13 mouse cellular contexts compared by ENCODE assay signal in genomic region chr9:65568787-65569186, GRCm38 (mm10). TPM values are rescaled to one million over a fixed set of nuclear protein-coding genes. Genes with fewer than 3 reads are reported as not detected.
A peak's percentile ranks its signal among the peaks of the same experiment; 100 is the strongest.
DNase-seq lines count a peak whose midpoint lies in the region; ATAC-seq lines count a peak whose summit lies in the region.
"Had no signal": no experiment of that assay in that cellular context is flagged by ENCODE, and none has a peak within 500 bp of the region (broad histone marks: within the 10 kb centered on the region; RNA-seq: fewer than 3 reads in every experiment).

No protein-coding gene starts in this region.

- no peaks in the 10 kb centered on the region for H3K9me3 ChIP-seq in limb, embryonic 13.5 days
- H3K9me3 ChIP-seq in limb, embryonic 10.5 days (replicated peaks), result no peaks in the 10 kb centered on the region
- H3K9me3 ChIP-seq in embryonic facial prominence, embryonic 14.5 days (ENCODE audit: control insufficient read depth, low read length), result no peaks in the 10 kb centered on the region
- no peaks in the 10 kb centered on the region for H3K9me3 ChIP-seq in liver, embryonic 16.5 days (replicated peaks; ENCODE audit: control insufficient read depth, low read length)
- no peaks in the 10 kb centered on the region for H3K9me3 ChIP-seq in stomach, embryonic 14.5 days (ENCODE audit: control insufficient read depth, low read depth, low read length)
- H3K9me3 ChIP-seq: embryonic facial prominence, embryonic 12.5 days had no signal

- H3K4me1 ChIP-seq in limb, embryonic 13.5 days, result peaks cover 17% of the 10 kb centered on the region
- no peaks in the 10 kb centered on the region for H3K4me1 ChIP-seq in limb, embryonic 10.5 days
- H3K4me1 ChIP-seq in embryonic facial prominence, embryonic 14.5 days (ENCODE audit: control insufficient read depth, insufficient read depth, low read length), result peaks cover 4% of the 10 kb centered on the region; the same call in 1 of the 2 replicates
- peaks cover 32% of the 10 kb centered on the region for H3K4me1 ChIP-seq in liver, embryonic 16.5 days (ENCODE audit: control insufficient read depth, low read depth, low read length)
- no peaks in the 10 kb centered on the region for H3K4me1 ChIP-seq in stomach, embryonic 14.5 days (ENCODE audit: control insufficient read depth, insufficient read depth, low read length)

- DNase-seq in limb, embryonic 10.5 days (ENCODE audit: low spot score), result no peak
- DNase-seq in embryonic facial prominence, embryonic 14.5 days (ENCODE audit: low spot score), result no peak
- no peak for DNase-seq in frontal cortex, postnatal 14 days (ENCODE audit: low spot score in 2 of 2)
- no peak for DNase-seq in MN1 (ENCODE audit: low spot score)
- DNase-seq: cerebellum, adult 18-20 months; forebrain, postnatal 0 days; left cerebral cortex, postnatal 4 days; right cerebral cortex, postnatal 14 days had no signal

- ATAC-seq in limb, embryonic 13.5 days (ENCODE audit: low FRiP score, low read depth), result no peak
- ATAC-seq in embryonic facial prominence, embryonic 14.5 days (ENCODE audit: low read depth), result no peak
- no peak for ATAC-seq in liver, embryonic 16.5 days (ENCODE audit: low read depth)
- no peak for ATAC-seq in stomach, embryonic 14.5 days (ENCODE audit: insufficient number of reproducible peaks, insufficient read depth, low FRiP score, low read depth)
- ATAC-seq: forebrain, postnatal 0 days had no signal

- H3K4me3 ChIP-seq in limb, embryonic 13.5 days, result no peak overlapping the region
- H3K4me3 ChIP-seq in limb, embryonic 10.5 days, result no peak overlapping the region
- H3K4me3 ChIP-seq in embryonic facial prominence, embryonic 14.5 days (ENCODE audit: low read depth, low read length), result no peak overlapping the region
- no peak overlapping the region for H3K4me3 ChIP-seq in liver, embryonic 16.5 days (ENCODE audit: low read depth, low read length)
- no peak overlapping the region for H3K4me3 ChIP-seq in stomach, embryonic 14.5 days (ENCODE audit: low read depth, low read length)
- H3K4me3 ChIP-seq: embryonic facial prominence, embryonic 12.5 days had no signal

- H3K27me3 ChIP-seq in limb, embryonic 13.5 days, result no peaks in the 10 kb centered on the region
- H3K27me3 ChIP-seq in limb, embryonic 10.5 days (ENCODE audit: low read depth, poor library complexity, severe bottlenecking), result no peaks in the 10 kb centered on the region
- no peaks in the 10 kb centered on the region for H3K27me3 ChIP-seq in embryonic facial prominence, embryonic 14.5 days (replicated peaks; ENCODE audit: control insufficient read depth, insufficient read depth, low read length)
- H3K27me3 ChIP-seq in liver, embryonic 16.5 days (ENCODE audit: control insufficient read depth, insufficient read depth, low read depth, low read length), result no peaks in the 10 kb centered on the region
- H3K27me3 ChIP-seq in stomach, embryonic 14.5 days (ENCODE audit: control insufficient read depth, insufficient read depth, low read length), result no peaks in the 10 kb centered on the region
- H3K27me3 ChIP-seq: embryonic facial prominence, embryonic 12.5 days had no signal

- H3K36me3 ChIP-seq in limb, embryonic 13.5 days, result peaks cover 50% of the 10 kb centered on the region
- H3K36me3 ChIP-seq in limb, embryonic 10.5 days, result peaks cover 77% of the 10 kb centered on the region
- peaks cover 22% of the 10 kb centered on the region for H3K36me3 ChIP-seq in embryonic facial prominence, embryonic 14.5 days (ENCODE audit: control insufficient read depth, insufficient read depth, low read length)
- peaks cover 63% of the 10 kb centered on the region for H3K36me3 ChIP-seq in liver, embryonic 16.5 days (ENCODE audit: control insufficient read depth, insufficient read depth)
- peaks cover 11% of the 10 kb centered on the region for H3K36me3 ChIP-seq in stomach, embryonic 14.5 days (ENCODE audit: control insufficient read depth, insufficient read depth, low read length)

- no peak overlapping the region for H3K4me2 ChIP-seq in limb, embryonic 13.5 days (replicated peaks)
- no peak overlapping the region for H3K4me2 ChIP-seq in embryonic facial prominence, embryonic 14.5 days (ENCODE audit: low read depth, low read length)
- H3K4me2 ChIP-seq in liver, embryonic 16.5 days (ENCODE audit: low read depth, low read length), result no peak overlapping the region
- H3K4me2 ChIP-seq in stomach, embryonic 14.5 days (replicated peaks; ENCODE audit: low read depth, low read length), result no peak overlapping the region
- H3K4me2 ChIP-seq: embryonic facial prominence, embryonic 12.5 days had no signal

- WGBS in limb, embryonic 13.5 days, result 87% methylated on average over 6 of the region's 6 CpGs
- 92% methylated on average over 6 of the region's 6 CpGs for WGBS in limb, embryonic 10.5 days
- 85% methylated on average over 6 of the region's 6 CpGs for WGBS in embryonic facial prominence, embryonic 14.5 days
- 88% methylated on average over 6 of the region's 6 CpGs for WGBS in liver, embryonic 16.5 days (ENCODE audit: insufficient replicate concordance)
- 83% methylated on average over 6 of the region's 6 CpGs for WGBS in stomach, embryonic 14.5 days

- H3K9ac ChIP-seq in limb, embryonic 13.5 days, result no peak overlapping the region
- H3K9ac ChIP-seq in embryonic facial prominence, embryonic 14.5 days (ENCODE audit: low read depth, low read length), result no peak overlapping the region
- no peak overlapping the region for H3K9ac ChIP-seq in liver, embryonic 16.5 days (ENCODE audit: low read depth, low read length)
- H3K9ac ChIP-seq in stomach, embryonic 14.5 days (replicated peaks; ENCODE audit: low read depth, low read length), result no peak overlapping the region
- H3K9ac ChIP-seq: embryonic facial prominence, embryonic 12.5 days; forebrain, postnatal 0 days had no signal

- H3K27ac ChIP-seq in limb, embryonic 13.5 days, result peak overlapping the region; percentile 69; the same call in 1 of the 2 replicates
- no peak overlapping the region for H3K27ac ChIP-seq in limb, embryonic 10.5 days
- H3K27ac ChIP-seq in embryonic facial prominence, embryonic 14.5 days (replicated peaks; ENCODE audit: low read depth, low read length), result peak overlapping the region; percentile 63; the same call in 1 of the 2 replicates
- peak overlapping the region; percentile 60; the same call in 1 of the 2 replicates for H3K27ac ChIP-seq in liver, embryonic 16.5 days (ENCODE audit: low read length)
- H3K27ac ChIP-seq in stomach, embryonic 14.5 days (ENCODE audit: low read length), result peak overlapping the region; percentile 66; the same call in 1 of the 2 replicates

RNA-seq across cellular contexts. Expression of gene Plekho2, which starts 11.1 kb away (rescaled TPM):
- 13.9 and 16.2 TPM in 2 replicates for polyA plus RNA-seq in limb, embryonic 13.5 days (2015; fragmentation: Nextera tagmentation; extraction: Ambion mirVana)
- polyA plus RNA-seq in limb, embryonic 10.5 days (2016; fragmentation: Nextera tagmentation; extraction: Ambion mirVana), result 10.0 and 13.0 TPM in 2 replicates
- 12.9 and 14.3 TPM in 2 replicates for polyA plus RNA-seq in embryonic facial prominence, embryonic 14.5 days (2014; fragmentation: Nextera tagmentation; extraction: Ambion mirVana)
- polyA plus RNA-seq in liver, embryonic 16.5 days (2015; fragmentation: Nextera tagmentation; extraction: Ambion mirVana), result 23.1 and 24.5 TPM in 2 replicates
- polyA plus RNA-seq in stomach, embryonic 14.5 days (2014; fragmentation: Nextera tagmentation; extraction: Ambion mirVana), result 17.2 and 21.2 TPM in 2 replicates

RNA-seq across cellular contexts. Expression of gene Pif1, which starts 18.2 kb away (rescaled TPM):
- polyA plus RNA-seq in limb, embryonic 13.5 days (2015; fragmentation: Nextera tagmentation; extraction: Ambion mirVana), result 15.1 and 16.0 TPM in 2 replicates
- polyA plus RNA-seq in limb, embryonic 10.5 days (2016; fragmentation: Nextera tagmentation; extraction: Ambion mirVana), result 24.5 and 26.7 TPM in 2 replicates
- polyA plus RNA-seq in embryonic facial prominence, embryonic 14.5 days (2014; fragmentation: Nextera tagmentation; extraction: Ambion mirVana), result 5.9 and 7.2 TPM in 2 replicates
- 9.6 and 10.9 TPM in 2 replicates for polyA plus RNA-seq in liver, embryonic 16.5 days (2015; fragmentation: Nextera tagmentation; extraction: Ambion mirVana)
- 9.9 and 11.0 TPM in 2 replicates for polyA plus RNA-seq in stomach, embryonic 14.5 days (2014; fragmentation: Nextera tagmentation; extraction: Ambion mirVana)

RNA-seq across cellular contexts. Expression of gene Ankdd1a, which starts 48.8 kb away (rescaled TPM):
- polyA plus RNA-seq in limb, embryonic 13.5 days (2015; fragmentation: Nextera tagmentation; extraction: Ambion mirVana), result not detected in 2 replicates
- not detected in 2 replicates for polyA plus RNA-seq in limb, embryonic 10.5 days (2016; fragmentation: Nextera tagmentation; extraction: Ambion mirVana)
- not detected in 2 replicates for polyA plus RNA-seq in embryonic facial prominence, embryonic 14.5 days (2014; fragmentation: Nextera tagmentation; extraction: Ambion mirVana)
- polyA plus RNA-seq in liver, embryonic 16.5 days (2015; fragmentation: Nextera tagmentation; extraction: Ambion mirVana), result 0.06 TPM in 1 of 2 replicates, not detected in the other
- polyA plus RNA-seq in stomach, embryonic 14.5 days (2014; fragmentation: Nextera tagmentation; extraction: Ambion mirVana), result not detected in 2 replicates
- polyA plus RNA-seq: embryonic facial prominence, embryonic 12.5 days; kidney, embryonic 14.5 days had no signal
